Mouse (Mus musculus): ENCODE data around the gene Lhpp.

Lhpp gene

GRCm38 (mm10) chr7:132735145-132735544 is 124.7 kb downstream of the Lhpp start:
- peak; percentile 77 for DNase-seq (ENCODE audit: extremely low read depth, low read depth)

DNA sequence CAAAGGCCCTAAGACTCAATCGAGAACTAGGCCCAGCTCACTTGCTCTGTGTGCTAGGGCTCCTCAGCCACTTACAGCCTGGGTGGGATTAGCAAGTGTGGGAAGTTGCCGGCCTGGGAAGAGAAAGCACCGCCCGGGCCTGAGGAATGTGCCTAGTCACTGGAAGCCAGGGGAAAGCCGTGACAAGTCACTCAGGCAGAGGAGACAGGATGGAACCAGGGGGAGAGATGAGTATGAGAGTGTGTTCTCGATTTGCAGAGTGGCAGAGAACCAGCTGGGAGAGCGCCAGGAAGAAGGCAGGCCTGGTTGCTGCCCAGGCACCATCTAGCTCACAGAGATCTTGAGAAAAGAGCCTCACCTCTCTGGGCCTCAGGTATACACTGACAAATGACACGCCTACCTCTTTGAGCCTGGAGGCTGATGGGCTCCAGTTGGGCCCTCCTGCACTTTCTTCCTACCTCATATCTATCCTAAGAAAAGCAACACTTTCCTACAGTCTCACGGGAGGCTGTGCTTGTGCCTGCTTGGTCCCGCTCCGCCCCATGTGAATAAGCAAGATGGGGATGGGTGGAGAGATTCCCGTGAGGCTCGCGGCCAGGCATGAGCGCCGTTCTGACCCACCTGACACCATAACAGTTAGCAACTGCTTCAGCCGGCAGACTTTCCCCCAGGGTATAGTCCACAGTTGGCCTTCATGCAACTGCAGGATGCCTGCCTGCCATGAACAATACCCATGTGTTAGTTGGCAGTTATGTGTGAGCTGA is 125.8 kb downstream of the Lhpp start:
- DNase-seq (ENCODE audit: extremely low read depth, low read depth), result no peak

- no peak for DNase-seq (ENCODE audit: extremely low read depth, low read depth)
Measured at GRCm38 (mm10) chr7:132738844-132739243, 128.4 kb downstream of the Lhpp start.

- DNase-seq (ENCODE audit: extremely low read depth, low read depth), result no peak
Measured at GRCm38 (mm10) chr7:132739829-132740228, 129.4 kb downstream of the Lhpp start.

DNA sequence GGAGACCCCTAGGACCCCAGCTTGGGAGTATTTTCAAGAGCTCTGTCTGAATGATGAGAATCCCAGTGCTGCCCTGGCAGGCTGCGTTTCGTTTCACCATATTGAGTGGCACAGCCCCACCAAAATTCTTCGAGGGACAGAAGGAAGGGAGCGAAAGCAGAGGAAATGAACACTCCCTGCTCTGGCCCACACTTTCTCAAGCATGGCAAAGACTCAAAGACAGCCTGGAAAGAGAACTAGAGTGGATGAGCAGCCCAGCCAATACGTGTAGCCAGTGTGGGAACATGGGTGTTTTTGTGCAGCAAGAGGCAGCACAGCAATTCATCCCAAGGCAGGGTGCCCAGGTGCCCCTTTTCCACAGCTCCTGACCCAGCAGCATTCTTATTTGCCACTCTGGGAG is 132.5 kb downstream of the Lhpp start:
- DNase-seq (ENCODE audit: extremely low read depth, low read depth), result no peak

- no peak for DNase-seq (ENCODE audit: extremely low read depth, low read depth)
Measured at GRCm38 (mm10) chr7:132747096-132747495, 136.7 kb downstream of the Lhpp start.

DNA sequence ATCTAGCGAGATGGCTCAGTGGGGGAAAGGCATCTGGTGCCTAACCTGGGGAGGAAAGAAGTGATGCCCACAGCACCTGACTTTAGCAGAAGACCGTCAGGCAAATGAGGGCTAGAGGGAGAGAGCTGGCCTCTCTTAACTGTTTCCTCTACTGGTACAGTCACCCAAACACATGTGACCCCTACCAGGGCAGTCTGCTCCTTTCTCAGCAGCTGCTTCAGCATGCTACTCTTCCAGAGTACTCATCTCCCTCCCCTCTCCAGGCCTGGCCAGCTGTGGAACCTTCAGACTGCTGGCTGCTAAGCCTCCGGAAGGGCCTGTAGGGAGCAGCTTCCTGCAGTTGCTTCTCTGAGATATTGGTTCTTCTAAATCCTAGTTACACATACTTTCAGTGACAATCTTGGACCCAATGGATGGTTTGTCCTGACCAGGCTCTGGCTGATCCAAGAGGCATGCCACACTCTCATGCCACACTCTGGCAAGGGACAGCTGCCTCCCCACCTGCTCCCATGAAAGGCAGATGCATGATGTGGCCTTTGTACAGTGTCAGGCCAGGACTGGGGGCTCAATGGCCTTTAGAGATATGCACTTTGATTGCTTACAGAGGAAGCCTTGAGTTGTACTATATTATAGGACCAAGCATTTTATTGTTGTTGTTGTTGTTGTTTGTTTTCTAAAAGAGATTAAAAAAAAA is 137.8 kb downstream of the Lhpp start:
- no peak for DNase-seq (ENCODE audit: extremely low read depth, low read depth)

- DNase-seq (ENCODE audit: extremely low read depth, low read depth), result no peak
Measured at GRCm38 (mm10) chr7:132749504-132749903, 139.1 kb downstream of the Lhpp start.

DNA sequence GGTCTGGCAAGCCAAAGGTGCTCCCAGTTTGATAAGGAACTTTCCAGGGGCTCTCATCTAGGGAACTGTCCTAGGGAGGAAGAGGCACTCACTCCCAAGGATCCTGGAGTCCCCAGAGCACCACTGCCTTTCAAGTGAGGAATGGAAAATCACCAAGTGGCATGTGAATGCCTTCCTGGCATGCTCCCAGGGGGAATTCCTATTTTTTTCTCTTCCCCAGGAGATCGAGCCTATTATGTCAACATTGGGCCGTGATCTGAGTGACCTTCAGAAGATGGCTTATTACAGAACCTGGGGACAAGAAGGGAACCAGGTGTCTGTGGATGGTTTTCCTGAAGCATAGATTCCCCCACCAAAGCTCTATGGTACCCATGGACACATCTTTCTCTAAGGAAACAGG is 141.3 kb downstream of the Lhpp start:
- no peak for DNase-seq (ENCODE audit: extremely low read depth, low read depth)

- DNase-seq (ENCODE audit: extremely low read depth, low read depth), result no peak
Measured at GRCm38 (mm10) chr7:132753518-132754388, 143.3 kb downstream of the Lhpp start.

DNA sequence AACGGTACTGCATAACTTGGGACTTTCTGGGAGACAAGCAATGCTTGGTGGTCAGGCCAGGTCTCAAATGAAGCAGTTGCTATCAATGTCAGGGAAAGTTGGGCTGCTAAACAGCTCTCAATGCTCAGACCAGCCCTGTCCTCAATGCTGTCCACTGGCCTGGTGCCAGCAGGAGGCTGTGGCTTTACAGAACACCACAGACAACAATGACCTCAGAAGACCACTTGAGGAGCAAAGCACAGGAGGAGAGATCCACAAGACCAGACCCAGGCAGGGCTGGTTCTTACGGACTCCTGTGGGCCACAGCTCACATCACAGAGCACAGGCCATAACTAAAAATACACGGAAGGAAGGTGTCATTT is 143.9 kb downstream of the Lhpp start:
- DNase-seq (ENCODE audit: extremely low read depth, low read depth), result no peak
